In the genomic region with DNA sequence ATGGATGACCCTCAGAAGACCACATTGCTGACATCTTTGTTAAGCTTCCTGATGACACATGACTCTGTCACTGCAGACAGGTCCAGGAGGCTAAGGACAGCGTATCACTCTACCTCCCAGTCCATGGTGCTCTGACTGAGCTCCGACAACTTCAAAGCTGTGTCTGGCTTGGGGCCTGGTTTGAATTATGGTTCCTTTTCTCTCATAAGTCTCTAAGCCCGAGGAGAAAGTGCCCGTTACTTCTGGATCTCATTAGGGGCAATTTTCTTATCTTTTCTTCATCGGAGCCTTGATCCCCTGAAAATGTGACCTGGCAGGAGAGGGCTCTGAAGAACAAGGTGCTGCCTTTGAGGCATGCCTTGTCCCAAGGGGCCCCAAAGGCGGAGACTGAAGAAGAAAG, we compare ENCODE assay signal across 15 mouse cellular contexts.
"Had no signal": no experiment of that assay in that cellular context is flagged by ENCODE, and none has a peak within 500 bp of the region (broad histone marks: within the 10 kb centered on the region; RNA-seq: fewer than 3 reads in every experiment).

No protein-coding gene starts in this region.

- H3K27me3 ChIP-seq: liver, embryonic 13.5 days; neural tube, embryonic 13.5 days had no signal

- DNase-seq: kidney, adult 11 months; kidney, adult 9 months; kidney, postnatal 36 days; layer of hippocampus, adult 9-11 months; left cerebral cortex, postnatal 4 days; liver; liver, embryonic 13.5 days; liver, postnatal 0 days; midbrain, embryonic 14.5 days; right cerebral cortex, postnatal 14 days; thymus, postnatal 4 days had no signal

- H3K4me3 ChIP-seq: liver, embryonic 13.5 days; midbrain, embryonic 10.5 days; neural tube, embryonic 13.5 days had no signal

- ATAC-seq: liver, postnatal 0 days had no signal

- H3K9ac ChIP-seq: liver, embryonic 13.5 days; liver, postnatal 0 days; neural tube, embryonic 13.5 days had no signal

- H3K27ac ChIP-seq: kidney, postnatal 0 days; liver, embryonic 13.5 days; midbrain, embryonic 10.5 days; neural tube, embryonic 13.5 days; stomach, postnatal 0 days had no signal

- H3K4me1 ChIP-seq: liver, embryonic 13.5 days; midbrain, embryonic 10.5 days; neural tube, embryonic 13.5 days had no signal

- H3K4me2 ChIP-seq: liver, embryonic 13.5 days; neural tube, embryonic 13.5 days had no signal

- H3K9me3 ChIP-seq: liver, embryonic 13.5 days; midbrain, embryonic 10.5 days; neural tube, embryonic 13.5 days had no signal
